Mouse (Mus musculus) liver, embryonic 14.5 days (tissue): ENCODE measurements at regions not wholly inside any gene's neighbourhood (a gene's known extent, or its start where the extent isn't known, plus 50 kb on each side); places are given as distances from the start of the nearest gene placed in this dataset.

Experiments
- CTCF ChIP-seq: IDR thresholded peaks from 2 replicates; pipeline ENCODE4 v1.5.1; 2016; ENCODE audit warnings: antibody characterized with exemption, low read depth, control low read depth
- EP300 ChIP-seq: IDR thresholded peaks from 2 replicates; pipeline ENCODE4 v1.6.1; 2016; ENCODE audit warnings: antibody characterized with exemption, low read depth

GRCm38 (mm10) chr9:90892816-90893215, 469.4 kb upstream of the Zic4 start:
- TF ChIP-seq CTCF (no peak), EP300 (no peak)
